Mouse (Mus musculus): ENCODE data around the gene C730034F03Rik.

GRCm38 (mm10) chr15:89384617-89385016 is 44.8 kb upstream of the C730034F03Rik start, which contains the start of gene Klhdc7b:
- TF ChIP-seq CTCF (IDR thresholded peaks at IDR 0.05; ENCODE audit: insufficient read depth, low read length) = no peak
- no peak for TF ChIP-seq POLR2A (IDR thresholded peaks at IDR 0.05; ENCODE audit: borderline replicate concordance, extremely low read depth, low read depth, low read length)
